In genomic region chr14:73186875-73187274, GRCm38 (mm10) we compare ENCODE assay signal across 25 mouse cellular contexts. TPM values are rescaled to one million over a fixed set of nuclear protein-coding genes. Genes with fewer than 3 reads are reported as not detected.
DNase-seq lines count a peak whose midpoint lies in the region; ATAC-seq and TF ChIP-seq lines count a peak whose summit lies in the region.
"Had no signal": no experiment of that assay in that cellular context is flagged by ENCODE, and none has a peak within 500 bp of the region (broad histone marks: within the 10 kb centered on the region; RNA-seq: fewer than 3 reads in every experiment).

No protein-coding gene starts in this region.

- peaks cover 23% of the 10 kb centered on the region for H3K36me3 ChIP-seq in forebrain, postnatal 0 days (ENCODE audit: insufficient read depth)

- H3K27me3 ChIP-seq in forebrain, postnatal 0 days (ENCODE audit: insufficient read depth, low read length), result no peaks in the 10 kb centered on the region
- H3K27me3 ChIP-seq: embryonic facial prominence, embryonic 15.5 days; hindbrain, embryonic 12.5 days; Patski had no signal

- ATAC-seq in common myeloid progenitor, adult 5-6 weeks (replicated peaks; ENCODE audit: low read depth, poor library complexity, severe bottlenecking), result peak; percentile 39; the same call in 1 of the 2 replicates
- ATAC-seq in megakaryocyte progenitor cell, adult 5-6 weeks (replicated peaks; ENCODE audit: poor library complexity), result peak; percentile 46
- ATAC-seq in forebrain, postnatal 0 days, result no peak
- ATAC-seq: activated CD4-positive, CD25-positive, alpha-beta regulatory T cell, adult 4 months; forebrain, embryonic 14.5 days; hindbrain, embryonic 16.5 days; inflammation-experienced regulatory T-cells, adult 6 months; Patski had no signal

- no peak overlapping the region for H3K4me3 ChIP-seq in forebrain, postnatal 0 days (ENCODE audit: low read depth, low read length)
- H3K4me3 ChIP-seq: embryonic facial prominence, embryonic 15.5 days; erythroblast, embryonic 14.5 days; forebrain, embryonic 10.5 days; heart, embryonic 10.5 days; hindbrain, embryonic 12.5 days had no signal

- H3K9me3 ChIP-seq in forebrain, postnatal 0 days (ENCODE audit: low read length), result no peaks in the 10 kb centered on the region
- H3K9me3 ChIP-seq: embryonic facial prominence, embryonic 15.5 days; heart, embryonic 10.5 days had no signal

- H3K9ac ChIP-seq in forebrain, postnatal 0 days, result no peak overlapping the region
- H3K9ac ChIP-seq: embryonic facial prominence, embryonic 15.5 days; hindbrain, embryonic 12.5 days had no signal

- H3K4me2 ChIP-seq in forebrain, postnatal 0 days (ENCODE audit: low read depth), result no peak overlapping the region
- H3K4me2 ChIP-seq: embryonic facial prominence, embryonic 15.5 days; hindbrain, embryonic 12.5 days had no signal

- no peak for TF ChIP-seq CTCF in forebrain, postnatal 0 days (IDR thresholded peaks at IDR 0.05; ENCODE audit: low read depth)

- peak; percentile 12 for DNase-seq in lung, postnatal 36 days
- DNase-seq in lung, postnatal 25 days (ENCODE audit: low spot score), result no peak
- DNase-seq in yolk sac, embryonic 10.5 days (ENCODE audit: low spot score), result peak; percentile 52
- no peak for DNase-seq in retina, embryonic 14.5 days (ENCODE audit: low spot score)
- DNase-seq in forebrain, postnatal 0 days, result no peak
- DNase-seq: adrenal gland, postnatal 14 days; cerebellum, adult 11-12 months; cerebellum, adult 9-11 months; embryo, embryonic 11 days; gastrocnemius, postnatal 10 days; heart, postnatal 10 days; heart, postnatal 4 days had no signal

- no peaks in the 10 kb centered on the region for H3K4me1 ChIP-seq in forebrain, postnatal 0 days (ENCODE audit: insufficient read depth)
- H3K4me1 ChIP-seq: embryonic facial prominence, embryonic 15.5 days; forebrain, embryonic 10.5 days; heart, embryonic 10.5 days; hindbrain, embryonic 12.5 days had no signal

- 91% methylated on average over 7 of the region's 7 CpGs for WGBS in forebrain, postnatal 0 days

- H3K27ac ChIP-seq in forebrain, postnatal 0 days (ENCODE audit: low read depth, low read length), result no peak overlapping the region
- H3K27ac ChIP-seq: embryonic facial prominence, embryonic 15.5 days; forebrain, embryonic 10.5 days; heart, embryonic 10.5 days; hindbrain, embryonic 12.5 days had no signal

RNA-seq across cellular contexts. Expression of gene Lpar6, which starts 50.8 kb away (rescaled TPM):
- 10.1 and 12.2 TPM in 2 replicates for total RNA-seq in common myeloid progenitor, adult 5-6 weeks (2017)
- total RNA-seq in megakaryocyte progenitor cell, adult 5-6 weeks (2015), result 17.2 and 21.6 TPM in 2 replicates
- total RNA-seq in megakaryocyte progenitor cell, adult 5-6 weeks (2017), result 10.3 and 14.5 TPM in 2 replicates
- 2.2 and 2.6 TPM in 2 replicates for total RNA-seq in forebrain, postnatal 0 days (2014; rRNA removed)
- 1.5 and 1.8 TPM in 2 replicates for polyA plus RNA-seq in forebrain, postnatal 0 days (2015; fragmentation: Nextera tagmentation; extraction: Ambion mirVana)
- total RNA-seq: MEL had no signal
- polyA plus RNA-seq: erythroblast, embryonic 14.5 days had no signal

Comparison
In these comparisons a context has a peak if more than half of its experiments do, and no peak if none do; other contexts are left out.
1. DNase-seq: peak in lung, postnatal 36 days (single experiment) and yolk sac, embryonic 10.5 days (single experiment); none in lung, postnatal 25 days (single experiment), retina, embryonic 14.5 days (single experiment) and forebrain, postnatal 0 days (single experiment).